Mouse (Mus musculus) intestine, postnatal 0 days (tissue): ENCODE measurements around the gene Fam120c. TPM values are rescaled to one million over a fixed set of nuclear protein-coding genes. Genes with fewer than 3 reads are reported as not detected.
"Not testable (repeated sequence)": the region's sequence is repeated elsewhere in the genome, so short reads cannot be mapped to it uniquely, and the experiment has no call there.

Experiments
- ATAC-seq: fragments of 200-750 bp; cut with Nextera tagmentation; 2 replicates; pipeline ENCODE4 v1.8.0; 2017; ENCODE audit warnings: mild to moderate bottlenecking, moderate TSS enrichment, moderate library complexity
- H3K27ac ChIP-seq: fragments of 300-500 bp; sonication (generic); 2 replicates; pipeline ENCODE4 v1.5.1; 2014; ENCODE audit warnings: mild to moderate bottlenecking, low read depth, low read length, moderate library complexity
- H3K27me3 ChIP-seq: fragments of 300-500 bp; sonication (generic); replicated peaks from 2 replicates; pipeline ENCODE4 v1.6.1; 2014; ENCODE audit warnings: low read length, mixed read lengths; ENCODE audit not compliant: control insufficient read depth, insufficient read depth
- H3K36me3 ChIP-seq: fragments of 300-500 bp; sonication (generic); 2 replicates; pipeline ENCODE4 v1.6.1; 2014; ENCODE audit warnings: mild to moderate bottlenecking, moderate library complexity; ENCODE audit not compliant: control insufficient read depth, insufficient read depth
- H3K4me1 ChIP-seq: fragments of 300-500 bp; sonication (generic); replicated peaks from 2 replicates; pipeline ENCODE4 v1.6.1; 2014; ENCODE audit warnings: antibody characterized with exemption, low read length, mixed read lengths; ENCODE audit not compliant: control insufficient read depth, insufficient read depth
- H3K4me2 ChIP-seq: fragments of 300-500 bp; sonication (generic); replicated peaks from 2 replicates; pipeline ENCODE4 v1.6.1; 2014; ENCODE audit warnings: low read depth, mild to moderate bottlenecking, moderate library complexity
- H3K4me3 ChIP-seq: fragments of 300-500 bp; sonication (generic); 2 replicates; pipeline ENCODE4 v1.5.1; 2014; ENCODE audit warnings: low read depth, low read length
- H3K9ac ChIP-seq: fragments of 300-500 bp; sonication (generic); 2 replicates; pipeline ENCODE4 v1.6.1; 2014; ENCODE audit warnings: mild to moderate bottlenecking, low read depth, low read length
- H3K9me3 ChIP-seq: fragments of 300-500 bp; sonication (generic); 2 replicates; pipeline ENCODE4 v1.6.1; 2016; ENCODE audit warnings: mixed run types; ENCODE audit not compliant: control insufficient read depth
- CTCF ChIP-seq: sonication (generic); IDR thresholded peaks from 2 replicates; pipeline ENCODE4 v1.5.1; 2016; ENCODE audit warnings: low read depth, mild to moderate bottlenecking, control low read depth, antibody characterized with exemption, moderate library complexity
- WGBS: fragments of 180-500 bp; shearing (Covaris S2); extraction: QIAGEN DNeasy Blood & Tissue Kit; methylation state at CpG from one replicate; pipeline ENCODE4 v1.1.7; 2014; 5-methylcytosine and 5-hydroxymethylcytosine counted together
- polyA plus RNA-seq: library from polyadenylated mRNA; unstranded; fragments of >200 nt; fragmentation: Nextera tagmentation; extraction: Ambion mirVana; gene quantifications from 2 replicates; pipeline ENCODE4 v1.2.1, GENCODE M21; 2015

The Fam120c gene
- polyA plus RNA-seq, 1 experiment from 2014 or later, result 0.89 TPM

- Histone ChIP-seq H3K36me3 (no peaks in the 10 kb centered on the region), H3K9ac (no peak overlapping the region), H3K27ac (no peak overlapping the region), H3K9me3 (no peaks in the 10 kb centered on the region), H3K4me1 (no peaks in the 10 kb centered on the region), H3K4me2 (no peak overlapping the region), H3K4me3 (no peak overlapping the region), H3K27me3 (no peaks in the 10 kb centered on the region)
- ATAC-seq, result no peak
- WGBS, result 63% methylated on average over 1 of the region's 1 CpGs
- TF ChIP-seq CTCF, result no peak
Observed at GRCm38 (mm10) chrX:151444189-151444588, 100.2 kb downstream of the Fam120c start.

DNA sequence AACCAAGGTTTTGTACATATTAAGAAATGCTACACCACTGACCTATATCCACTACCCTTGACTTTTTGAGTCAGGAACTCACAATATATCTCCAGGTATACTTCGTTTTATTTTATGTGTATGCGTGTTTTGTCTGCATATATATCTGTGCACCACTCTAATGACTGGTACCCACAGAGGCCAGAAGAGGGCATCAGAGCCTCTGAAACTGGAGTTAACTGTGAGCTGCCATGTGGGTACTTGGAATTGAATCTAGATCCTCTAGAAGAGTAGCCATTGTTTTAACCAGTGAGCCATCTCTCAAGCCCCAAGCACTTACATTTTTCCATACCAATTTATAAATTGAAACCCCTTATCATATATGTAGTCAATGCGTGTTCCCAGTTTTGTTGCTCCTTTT, 144.2 kb downstream of the Fam120c start:
- Histone ChIP-seq H3K27ac (no peak overlapping the region), H3K9me3 (no peaks in the 10 kb centered on the region), H3K36me3 (no peaks in the 10 kb centered on the region), H3K9ac (no peak overlapping the region), H3K4me3 (no peak overlapping the region), H3K4me2 (no peak overlapping the region), H3K27me3 (no peaks in the 10 kb centered on the region), H3K4me1 (no peaks in the 10 kb centered on the region)
- WGBS, result 76% methylated on average over 3 of the region's 3 CpGs
- no peak for ATAC-seq
- no peak for TF ChIP-seq CTCF

- not testable (repeated sequence) for H3K4me2 ChIP-seq, H3K4me3 ChIP-seq, ATAC-seq, H3K9ac ChIP-seq, H3K9me3 ChIP-seq, H3K4me1 ChIP-seq, H3K27me3 ChIP-seq, H3K36me3 ChIP-seq, H3K27ac ChIP-seq
- 93% methylated on average over 4 of the region's 4 CpGs for WGBS
Observed at GRCm38 (mm10) chrX:151493269-151493668, 149.3 kb downstream of the Fam120c start.

GRCm38 (mm10) chrX:151496596-151496995, 152.6 kb downstream of the Fam120c start:
- Histone ChIP-seq H3K4me3 (no peak overlapping the region), H3K4me2 (no peak overlapping the region), H3K27ac (no peak overlapping the region), H3K9ac (no peak overlapping the region), H3K36me3 (no peaks in the 10 kb centered on the region), H3K4me1 (no peaks in the 10 kb centered on the region), H3K27me3 (no peaks in the 10 kb centered on the region), H3K9me3 (no peaks in the 10 kb centered on the region)
- TF ChIP-seq CTCF, result no peak
- ATAC-seq, result no peak
- WGBS, result 72% methylated on average over 1 of the region's 1 CpGs

DNA sequence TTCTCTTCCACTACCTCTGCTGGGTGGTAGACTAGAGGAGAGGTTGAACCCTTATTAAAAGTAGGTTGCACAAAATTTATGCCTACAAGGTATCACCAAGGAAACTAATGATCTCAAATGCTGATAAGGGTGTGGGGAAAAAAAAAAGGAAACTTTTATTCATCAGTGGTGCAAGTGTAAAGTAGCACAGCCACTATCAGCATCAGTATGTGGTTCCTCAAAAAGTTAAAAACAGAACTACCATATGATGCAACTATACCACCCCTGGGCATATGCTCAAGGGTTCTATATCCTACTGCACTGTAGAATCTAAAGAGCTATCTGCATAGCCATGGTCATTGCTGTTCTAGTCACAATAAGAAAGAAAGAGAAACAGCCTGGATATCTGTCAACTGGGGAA, 164.6 kb downstream of the Fam120c start:
- no peak overlapping the region for H3K4me3 ChIP-seq
- no peaks in the 10 kb centered on the region for H3K4me1 ChIP-seq
- ATAC-seq, result no peak
- H3K4me2 ChIP-seq, result no peak overlapping the region
- no peaks in the 10 kb centered on the region for H3K9me3 ChIP-seq
- no peak overlapping the region for H3K27ac ChIP-seq
- no peak for TF ChIP-seq CTCF
- no peaks in the 10 kb centered on the region for H3K27me3 ChIP-seq
- H3K9ac ChIP-seq, result no peak overlapping the region
- no peaks in the 10 kb centered on the region for H3K36me3 ChIP-seq

- TF ChIP-seq CTCF, result no peak
- WGBS, result 83% methylated on average over 1 of the region's 1 CpGs
- Histone ChIP-seq H3K27me3 (no peaks in the 10 kb centered on the region), H3K4me3 (no peak overlapping the region), H3K4me2 (no peak overlapping the region), H3K27ac (no peak overlapping the region), H3K36me3 (no peaks in the 10 kb centered on the region), H3K9me3 (no peaks in the 10 kb centered on the region), H3K9ac (no peak overlapping the region), H3K4me1 (no peaks in the 10 kb centered on the region)
- no peak for ATAC-seq
Observed at GRCm38 (mm10) chrX:151509906-151510305, 165.9 kb downstream of the Fam120c start.

DNA sequence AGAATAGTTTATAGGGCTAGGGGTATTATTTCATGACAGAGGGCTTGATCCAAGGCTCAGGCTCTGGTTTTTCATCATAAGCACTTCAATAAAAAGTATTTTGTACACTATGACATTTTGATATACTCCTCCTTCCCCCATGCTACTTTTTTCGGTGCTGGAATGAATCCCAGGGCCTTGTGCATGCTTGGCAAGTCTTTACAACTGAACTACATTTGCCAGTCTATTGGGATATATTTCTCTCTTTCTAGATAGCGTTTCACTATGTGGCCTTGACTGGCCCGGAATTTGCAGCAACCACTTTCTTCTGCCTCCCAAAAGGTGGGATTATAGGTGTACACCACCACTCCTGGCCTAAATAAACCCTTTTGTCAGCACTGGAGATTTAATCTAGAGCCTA, 169.1 kb downstream of the Fam120c start:
- no peaks in the 10 kb centered on the region for H3K27me3 ChIP-seq
- no peaks in the 10 kb centered on the region for H3K36me3 ChIP-seq
- ATAC-seq, result no peak
- H3K4me2 ChIP-seq, result no peak overlapping the region
- H3K27ac ChIP-seq, result no peak overlapping the region
- H3K9ac ChIP-seq, result no peak overlapping the region
- WGBS, result 81% methylated on average over 3 of the region's 3 CpGs
- no peaks in the 10 kb centered on the region for H3K4me1 ChIP-seq
- no peaks in the 10 kb centered on the region for H3K9me3 ChIP-seq
- no peak overlapping the region for H3K4me3 ChIP-seq
- no peak for TF ChIP-seq CTCF
